Mouse (Mus musculus) heart, embryonic 14.5 days (tissue): ENCODE measurements around the gene Ppfibp2. TPM values are rescaled to one million over a fixed set of nuclear protein-coding genes. Genes with fewer than 3 reads are reported as not detected.
A peak's percentile ranks its signal among the peaks of the same experiment; 100 is the strongest.

ENCODE experiments used
- ATAC-seq: fragments of 200-750 bp; cut with Nextera tagmentation; 2 replicates; pipeline ENCODE4 v1.8.0; 2017; ENCODE audit warnings: low read depth, moderate TSS enrichment; ENCODE audit not compliant: insufficient number of reproducible peaks, insufficient read depth, low FRiP score
- H3K27ac ChIP-seq, 2 experiments: fragments of 200-500 bp in 1 of 2; fragments of 300-500 bp in 1 of 2; sonication (generic) in 1 of 2; replicated peaks in 1 of 2; 2 replicates each; pipeline ENCODE4 v1.5.1; 2012 to 2014; ENCODE audit warnings: low read depth in 2 of 2, low read length in 2 of 2, control low read depth in 1 of 2, mild to moderate bottlenecking in 1 of 2, mixed read lengths in 1 of 2; ENCODE audit not compliant: control insufficient read depth in 1 of 2, insufficient read depth in 1 of 2
- H3K27me3 ChIP-seq: fragments of 300-500 bp; sonication (generic); 2 replicates; pipeline ENCODE4 v1.6.1; 2014; ENCODE audit warnings: mild to moderate bottlenecking, low read length, control low read depth; ENCODE audit not compliant: control insufficient read depth, insufficient read depth
- H3K36me3 ChIP-seq: fragments of 300-500 bp; sonication (generic); 2 replicates; pipeline ENCODE4 v1.6.1; 2014; ENCODE audit warnings: mild to moderate bottlenecking, control low read depth, low read length, mixed read lengths; ENCODE audit not compliant: control insufficient read depth, insufficient read depth
- H3K4me1 ChIP-seq, 2 experiments: fragments of 200-500 bp in 1 of 2; fragments of 300-500 bp in 1 of 2; sonication (generic) in 1 of 2; 2 replicates each; pipeline ENCODE4 v1.6.1; 2012 to 2014; ENCODE audit warnings: low read length in 2 of 2, control low read depth in 1 of 2, mixed read lengths in 1 of 2; ENCODE audit not compliant: control insufficient read depth in 2 of 2, insufficient read depth in 2 of 2
- H3K4me2 ChIP-seq: fragments of 300-500 bp; sonication (generic); 2 replicates; pipeline ENCODE4 v1.6.1; 2014; ENCODE audit warnings: mild to moderate bottlenecking, low read length
- H3K4me3 ChIP-seq, 2 experiments: fragments of 200-500 bp in 1 of 2; fragments of 300-500 bp in 1 of 2; sonication (generic) in 1 of 2; 2 replicates each; pipeline ENCODE4 v1.5.1; 2012 to 2014; ENCODE audit warnings: low read length in 2 of 2, mild to moderate bottlenecking in 2 of 2, control low read depth in 1 of 2, low read depth in 1 of 2, moderate library complexity in 1 of 2; ENCODE audit not compliant: control insufficient read depth in 1 of 2, insufficient read depth in 1 of 2
- H3K9ac ChIP-seq: fragments of 300-500 bp; sonication (generic); 2 replicates; pipeline ENCODE4 v1.6.1; 2014; ENCODE audit warnings: mild to moderate bottlenecking, low read length
- H3K9me3 ChIP-seq: fragments of 300-500 bp; sonication (generic); 2 replicates; pipeline ENCODE4 v1.6.1; 2016; ENCODE audit warnings: low read length, control low read depth; ENCODE audit not compliant: control insufficient read depth
- WGBS: fragments of 180-500 bp; shearing (Covaris S2); extraction: QIAGEN DNeasy Blood & Tissue Kit; methylation state at CpG from one replicate; pipeline ENCODE4 v1.1.7; 2014; 5-methylcytosine and 5-hydroxymethylcytosine counted together
- polyA plus RNA-seq: library from polyadenylated mRNA; unstranded; fragments of >200 nt; fragmentation: Nextera tagmentation; extraction: Ambion mirVana; gene quantifications from 2 replicates; pipeline ENCODE4 v1.2.1, GENCODE M21; 2014

Gene Ppfibp2
- polyA plus RNA-seq, 1 experiment from 2014 or later, result 7.3 TPM

DNA sequence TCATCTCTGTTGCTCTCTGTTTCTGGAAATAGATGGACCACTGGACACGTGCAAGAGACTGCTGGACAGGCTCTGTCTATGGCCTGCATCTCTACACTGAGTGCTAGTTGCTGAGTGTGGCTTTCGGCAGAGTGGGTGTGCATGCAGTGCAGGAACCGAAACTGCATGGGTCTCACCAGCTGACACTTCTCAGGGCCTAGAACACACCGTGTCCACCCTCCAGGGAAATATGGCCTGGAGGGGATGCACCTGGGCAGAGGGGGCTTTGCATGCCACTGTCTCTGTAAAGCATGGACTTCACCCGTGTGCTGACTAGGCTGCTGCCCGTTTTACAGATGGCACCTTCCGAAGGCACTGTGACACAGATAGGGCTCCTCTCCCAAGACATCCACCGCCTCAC is 151.0 kb downstream of the Ppfibp2 start:
- 81% methylated on average over 8 of the region's 8 CpGs for WGBS
- no peaks in the 10 kb centered on the region for H3K27me3 ChIP-seq
- ATAC-seq, result no peak

DNA sequence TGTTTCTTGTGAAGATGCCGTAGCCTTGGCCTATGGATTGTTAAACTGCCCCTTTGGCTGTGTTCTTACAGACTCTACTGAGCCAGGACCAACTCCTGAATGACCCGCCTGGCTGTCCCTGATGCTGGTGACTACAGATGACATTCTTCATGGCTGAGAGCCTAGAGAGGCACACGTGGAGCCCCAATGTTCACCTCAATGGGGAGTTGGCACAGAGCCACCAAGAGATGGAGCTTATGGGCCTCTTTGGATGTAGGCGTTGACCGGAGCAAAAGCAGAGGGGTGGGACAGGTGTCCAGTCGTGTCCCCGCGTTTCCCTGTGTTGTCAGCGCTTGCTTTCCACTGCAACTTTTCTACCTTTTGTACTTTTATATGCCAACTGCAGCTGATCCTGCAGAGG is 152.5 kb downstream of the Ppfibp2 start:
- Histone ChIP-seq H3K27ac (no peak overlapping the region), H3K4me2 (no peak overlapping the region), H3K9me3 (no peaks in the 10 kb centered on the region), H3K9ac (no peak overlapping the region), H3K36me3 (peaks cover 28% of the 10 kb centered on the region), H3K27me3 (no peaks in the 10 kb centered on the region), H3K4me1 (no peaks in the 10 kb centered on the region), H3K4me3 (no peak overlapping the region)
- WGBS, result 80% methylated on average over 9 of the region's 9 CpGs
- no peak for ATAC-seq

More for the DNA sequence above, 151.0 kb downstream of the Ppfibp2 start:
- no peak overlapping the region for H3K4me2 ChIP-seq
- H3K9me3 ChIP-seq, result no peaks in the 10 kb centered on the region
- no peak overlapping the region for H3K9ac ChIP-seq
- no peak overlapping the region for H3K4me3 ChIP-seq
- no peak overlapping the region for H3K27ac ChIP-seq
- H3K36me3 ChIP-seq, result peaks cover 30% of the 10 kb centered on the region
- H3K4me1 ChIP-seq, result no peaks in the 10 kb centered on the region

DNA sequence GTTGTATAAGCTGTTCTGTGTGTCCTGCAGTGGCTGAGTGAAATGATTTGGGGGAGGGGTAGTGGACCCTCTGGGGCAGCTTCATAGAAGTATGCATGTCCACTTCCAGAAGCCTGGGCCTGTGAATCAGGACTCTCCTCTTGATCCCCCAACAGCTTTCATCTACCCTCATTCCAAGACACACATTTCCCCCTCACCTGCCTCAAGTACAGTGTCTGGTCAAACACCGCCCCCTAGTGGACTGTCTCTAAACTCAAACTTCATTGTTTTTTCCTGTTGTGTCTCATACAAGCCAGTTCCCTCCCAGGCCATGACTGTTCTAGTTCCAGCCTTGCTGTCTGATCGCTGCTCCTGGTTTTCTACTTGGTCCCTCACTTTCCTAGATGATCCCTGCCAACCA is 152.9 kb downstream of the Ppfibp2 start:
- 12% methylated on average over 2 of the region's 2 CpGs for WGBS
- Histone ChIP-seq H3K9ac (no peak overlapping the region), H3K36me3 (peaks cover 27% of the 10 kb centered on the region), H3K27ac (no peak overlapping the region), H3K4me1 (no peaks in the 10 kb centered on the region), H3K27me3 (no peaks in the 10 kb centered on the region), H3K4me3 (no peak overlapping the region), H3K9me3 (no peaks in the 10 kb centered on the region), H3K4me2 (no peak overlapping the region)
- no peak for ATAC-seq

DNA sequence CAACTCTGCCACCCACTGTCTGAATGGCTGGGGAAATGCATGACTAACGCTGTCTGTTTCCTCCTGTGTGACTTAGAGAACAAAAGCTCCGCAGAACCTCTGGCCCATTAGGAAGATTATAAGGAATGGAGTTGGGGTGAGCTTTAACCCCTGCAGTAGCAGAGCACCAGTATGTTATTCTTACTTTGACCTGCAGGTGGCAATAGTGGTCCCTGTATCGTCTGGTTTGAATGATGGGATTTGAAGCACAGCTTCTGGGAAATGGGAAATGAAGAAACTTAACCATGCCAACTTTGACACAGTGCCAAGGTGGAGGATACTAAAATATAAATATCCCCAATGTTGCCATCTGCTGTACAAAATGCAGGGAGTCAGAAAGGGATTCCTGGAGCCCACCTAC is 154.3 kb downstream of the Ppfibp2 start:
- peaks cover 14% of the 10 kb centered on the region for H3K36me3 ChIP-seq
- H3K27me3 ChIP-seq, result no peaks in the 10 kb centered on the region
- 8% methylated on average over 3 of the region's 3 CpGs for WGBS
- H3K9me3 ChIP-seq, result no peaks in the 10 kb centered on the region
- no peaks in the 10 kb centered on the region for H3K4me1 ChIP-seq
- H3K9ac ChIP-seq, result no peak overlapping the region
- no peak overlapping the region for H3K27ac ChIP-seq
- ATAC-seq, result no peak
- H3K4me2 ChIP-seq, result no peak overlapping the region
- no peak overlapping the region for H3K4me3 ChIP-seq

DNA sequence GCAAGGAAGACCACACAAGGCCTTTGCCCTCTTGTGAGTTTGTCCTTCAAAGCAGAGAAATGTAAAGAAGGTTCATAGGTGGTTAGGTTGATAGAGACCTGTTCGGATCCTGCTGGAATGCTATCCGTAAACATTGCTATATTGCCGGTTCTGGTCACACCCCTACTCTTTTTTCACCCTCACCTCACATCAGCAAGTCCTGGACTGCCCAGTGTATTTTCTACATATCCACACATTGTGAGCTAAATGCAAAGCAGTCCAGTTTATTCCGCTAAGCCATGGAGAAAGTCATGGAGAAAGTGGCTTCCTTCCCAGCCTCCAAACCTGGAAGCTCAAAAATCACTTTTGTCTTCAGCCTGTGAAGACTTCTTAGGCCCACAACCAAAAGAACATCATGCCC is 154.7 kb downstream of the Ppfibp2 start:
- Histone ChIP-seq H3K4me1 (no peaks in the 10 kb centered on the region), H3K27me3 (no peaks in the 10 kb centered on the region), H3K4me2 (no peak overlapping the region), H3K9me3 (no peaks in the 10 kb centered on the region), H3K4me3 (no peak overlapping the region), H3K27ac (no peak overlapping the region), H3K9ac (no peak overlapping the region), H3K36me3 (peaks cover 10% of the 10 kb centered on the region; the same call in 1 of the 2 replicates)
- WGBS, result 84% methylated on average over 4 of the region's 4 CpGs
- no peak for ATAC-seq

DNA sequence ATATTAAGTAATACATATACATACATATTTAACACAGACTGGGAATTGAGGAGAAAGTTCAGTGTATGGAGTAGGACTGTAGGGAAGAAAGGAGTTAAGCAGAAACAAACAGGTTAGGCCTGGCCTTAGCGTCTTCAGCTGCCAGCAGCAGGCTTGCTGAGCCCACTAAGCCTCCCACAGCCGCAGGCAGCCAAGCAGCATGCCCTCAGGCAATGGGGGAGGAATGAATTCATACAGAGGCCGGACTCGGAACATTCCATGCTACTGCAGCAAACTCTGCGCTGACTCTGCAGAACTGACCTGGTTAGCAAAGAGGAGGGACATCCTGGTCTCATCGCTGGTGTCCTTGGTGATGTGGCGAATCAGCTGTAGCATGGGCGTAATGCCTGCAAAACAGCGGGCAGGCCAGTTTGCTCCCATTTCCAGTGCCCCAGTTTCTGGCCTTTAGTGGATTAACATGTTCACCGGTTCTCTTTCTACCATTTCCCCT is 157.1 kb downstream of the Ppfibp2 start:
- Histone ChIP-seq H3K4me2 (no peak overlapping the region), H3K4me1 (peaks cover 3 to 5% of the 10 kb centered on the region in 2 experiments; a peak in 2 of 4 replicates), H3K9me3 (no peaks in the 10 kb centered on the region), H3K27me3 (no peaks in the 10 kb centered on the region), H3K27ac (no peak overlapping the region), H3K36me3 (no peaks in the 10 kb centered on the region), H3K4me3 (no peak overlapping the region), H3K9ac (no peak overlapping the region)
- WGBS, result 75% methylated on average over 10 of the region's 10 CpGs
- ATAC-seq, result no peak

DNA sequence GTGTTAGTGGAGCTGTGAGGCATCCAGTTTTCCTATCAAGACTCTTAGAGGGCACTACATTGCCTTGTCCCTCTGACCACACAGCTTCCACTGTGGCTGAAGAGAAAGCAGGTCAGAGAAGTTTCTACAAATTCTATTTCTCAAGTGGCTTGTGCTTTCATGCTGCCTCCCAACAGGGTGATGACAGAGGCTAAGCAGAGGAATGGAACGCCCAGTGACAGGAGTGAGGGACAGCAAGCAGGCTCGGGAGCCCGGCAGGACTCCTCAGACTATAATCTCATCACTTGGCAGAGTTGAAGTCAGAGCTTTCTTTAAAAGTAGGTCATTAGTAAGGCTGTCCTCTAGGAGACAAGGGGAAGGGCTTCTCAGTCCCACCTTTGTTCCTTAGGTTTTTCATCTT is 160.9 kb downstream of the Ppfibp2 start:
- Histone ChIP-seq H3K27ac (no peak overlapping the region), H3K4me2 (peak overlapping the region; percentile 39; the same call in 1 of the 2 replicates), H3K4me1 (peaks cover 11% of the 10 kb centered on the region in 2 experiments; a peak in 3 of 4 replicates), H3K36me3 (no peaks in the 10 kb centered on the region), H3K9me3 (no peaks in the 10 kb centered on the region), H3K27me3 (no peaks in the 10 kb centered on the region), H3K9ac (no peak overlapping the region), H3K4me3 (no peak overlapping the region)
- ATAC-seq, result peak; percentile 66
- 7% methylated on average over 3 of the region's 3 CpGs for WGBS

DNA sequence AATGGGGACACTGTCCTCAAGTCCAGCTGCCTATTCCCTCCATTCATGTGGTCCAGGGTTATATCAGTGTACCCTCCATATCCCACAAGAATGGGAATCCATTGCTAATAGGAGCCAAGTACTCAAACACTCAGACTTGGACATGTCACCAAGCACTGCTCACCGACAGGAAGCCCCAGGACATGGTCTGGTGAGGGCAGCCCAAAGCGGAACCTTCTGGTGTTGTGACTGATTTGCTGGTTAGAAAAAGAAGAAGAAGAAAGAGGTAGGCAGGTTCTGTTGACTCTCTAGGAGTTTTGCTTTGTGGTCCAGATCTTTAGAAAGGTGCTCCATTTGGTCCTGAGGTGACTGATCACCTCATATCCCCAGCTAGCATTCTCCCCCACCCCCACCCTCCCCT is 161.7 kb downstream of the Ppfibp2 start:
- Histone ChIP-seq H3K27me3 (no peaks in the 10 kb centered on the region), H3K4me2 (no peak overlapping the region), H3K27ac (no peak overlapping the region), H3K9me3 (no peaks in the 10 kb centered on the region), H3K9ac (no peak overlapping the region), H3K4me1 (peaks cover 11% of the 10 kb centered on the region in 2 experiments; a peak in 3 of 4 replicates), H3K4me3 (no peak overlapping the region), H3K36me3 (no peaks in the 10 kb centered on the region)
- WGBS, result 73% methylated on average over 2 of the region's 2 CpGs
- ATAC-seq, result no peak
